Mouse (Mus musculus) spleen, adult 2 months (tissue): ENCODE data around the gene Rassf5. TPM values are rescaled to one million over a fixed set of nuclear protein-coding genes. Genes with fewer than 3 reads are reported as not detected.

ENCODE experiments used
- DNase-seq, 2 experiments: peaks; one replicate each; pipeline versions ENCODE4 v3.0.0 to v3.0.0-alpha.2; 2012 to 2021; ENCODE audit warnings: low spot score in 2 of 2, low read depth in 1 of 2
- H3K27ac ChIP-seq: fragments of 200-500 bp; 2 replicates; pipeline ENCODE4 v1.5.1; 2012; ENCODE audit warnings: low read length, inconsistent platforms; ENCODE audit not compliant: insufficient read depth
- H3K27me3 ChIP-seq: fragments of 200-500 bp; 2 replicates; pipeline ENCODE4 v1.6.1; 2012; ENCODE audit warnings: mild to moderate bottlenecking, moderate library complexity, low read length, inconsistent platforms; ENCODE audit not compliant: control insufficient read depth, insufficient read depth
- H3K36me3 ChIP-seq: fragments of 200-500 bp; 2 replicates; pipeline ENCODE4 v1.6.1; 2012; ENCODE audit warnings: mild to moderate bottlenecking, low read length, inconsistent platforms; ENCODE audit not compliant: control insufficient read depth, insufficient read depth
- H3K4me1 ChIP-seq: fragments of 200-500 bp; 2 replicates; pipeline ENCODE4 v1.6.1; 2011; ENCODE audit warnings: inconsistent platforms; ENCODE audit not compliant: control insufficient read depth, insufficient read depth, insufficient read length
- H3K4me3 ChIP-seq: fragments of 200-500 bp; 2 replicates; pipeline ENCODE4 v1.5.1; 2011; ENCODE audit warnings: mild to moderate bottlenecking, inconsistent platforms; ENCODE audit not compliant: insufficient read depth, insufficient read length; ENCODE audit errors: extremely low read depth
- CTCF ChIP-seq: fragments of 200-500 bp; IDR thresholded peaks from 2 replicates; pipeline ENCODE4 v1.5.1; 2011; ENCODE audit warnings: mild to moderate bottlenecking, inconsistent platforms; ENCODE audit not compliant: insufficient read depth, insufficient read length, insufficient replicate concordance; ENCODE audit errors: extremely low read depth
- POLR2A ChIP-seq: fragments of 200-500 bp; IDR thresholded peaks from 2 replicates; pipeline ENCODE4 v1.6.1; 2011; ENCODE audit warnings: low read depth, low read length, inconsistent platforms
- WGBS: fragments of 180-500 bp; shearing (Covaris S2); methylation state at CpG from one replicate; pipeline ENCODE4 v1.1.7; 2018; 5-methylcytosine and 5-hydroxymethylcytosine counted together
- polyA plus RNA-seq: library from polyadenylated mRNA; depleted of rRNA; stranded (reverse); fragments of >200 nt; gene quantifications from 2 replicates; pipeline ENCODE4 v1.2.3, GENCODE M21; 2012

Rassf5 gene
- polyA plus RNA-seq, 1 experiment = 40.4 TPM

GRCm38 (mm10) chr1:131276831-131277230 is 31.8 kb upstream of the Rassf5 start:
- H3K27me3 ChIP-seq = no peaks in the 10 kb centered on the region
- H3K27ac ChIP-seq = no peak overlapping the region
- TF ChIP-seq CTCF = no peak
- peaks cover 3% of the 10 kb centered on the region; the same call in 1 of the 2 replicates for H3K4me1 ChIP-seq
- DNase-seq = no peak
- H3K36me3 ChIP-seq = peaks cover 1% of the 10 kb centered on the region; the same call in 1 of the 2 replicates
- no peak overlapping the region for H3K4me3 ChIP-seq

GRCm38 (mm10) chr1:131275577-131275976 is 30.5 kb upstream of the Rassf5 start:
- Histone ChIP-seq H3K27me3 (no peaks in the 10 kb centered on the region), H3K4me1 (peaks cover under 1% of the 10 kb centered on the region; the same call in 1 of the 2 replicates), H3K4me3 (no peak overlapping the region), H3K27ac (no peak overlapping the region), H3K36me3 (peaks cover 1% of the 10 kb centered on the region; the same call in 1 of the 2 replicates)
- 87% methylated on average over 12 of the region's 14 CpGs for WGBS
- TF ChIP-seq CTCF = no peak
- no peak for TF ChIP-seq POLR2A
- no peak for DNase-seq

GRCm38 (mm10) chr1:131274725-131275539 is 29.9 kb upstream of the Rassf5 start:
- WGBS = 87% methylated on average over 22 of the region's 22 CpGs
- H3K4me1 ChIP-seq = no peaks in the 10 kb centered on the region; the same call in 1 of the 2 replicates
- no peaks in the 10 kb centered on the region for H3K27me3 ChIP-seq
- no peak for DNase-seq
- H3K36me3 ChIP-seq = peaks cover 1% of the 10 kb centered on the region; the same call in 1 of the 2 replicates
- H3K4me3 ChIP-seq = no peak overlapping the region
- H3K27ac ChIP-seq = no peak overlapping the region
- no peak for TF ChIP-seq CTCF
- TF ChIP-seq POLR2A = no peak

GRCm38 (mm10) chr1:131269797-131270578 is 24.9 kb upstream of the Rassf5 start:
- no peak overlapping the region for H3K4me3 ChIP-seq
- peak; percentile 41 to 62 for DNase-seq
- no peaks in the 10 kb centered on the region for H3K4me1 ChIP-seq
- no peaks in the 10 kb centered on the region for H3K27me3 ChIP-seq
- no peak for TF ChIP-seq POLR2A
- peak; percentile 68; the same call in 1 of the 2 replicates for TF ChIP-seq CTCF
- 66% methylated on average over 22 of the region's 22 CpGs for WGBS
- H3K36me3 ChIP-seq = peaks cover 1% of the 10 kb centered on the region
- no peak overlapping the region for H3K27ac ChIP-seq

- H3K4me1 ChIP-seq = no peaks in the 10 kb centered on the region
- no peak overlapping the region for H3K4me3 ChIP-seq
- peaks cover 1% of the 10 kb centered on the region for H3K36me3 ChIP-seq
- WGBS = 91% methylated on average over 10 of the region's 10 CpGs
- no peak for DNase-seq
- no peak overlapping the region for H3K27ac ChIP-seq
- TF ChIP-seq CTCF = no peak
- TF ChIP-seq POLR2A = no peak
- H3K27me3 ChIP-seq = no peaks in the 10 kb centered on the region
These were observed 23.7 kb upstream of the Rassf5 start for GRCm38 (mm10) chr1:131268776-131269175.

GRCm38 (mm10) chr1:131263905-131264304 is 18.8 kb upstream of the Rassf5 start:
- Histone ChIP-seq H3K4me1 (no peaks in the 10 kb centered on the region), H3K36me3 (peaks cover 1% of the 10 kb centered on the region; the same call in 1 of the 2 replicates), H3K27me3 (no peaks in the 10 kb centered on the region), H3K4me3 (no peak overlapping the region), H3K27ac (no peak overlapping the region)
- TF ChIP-seq CTCF = no peak
- TF ChIP-seq POLR2A = no peak
- DNase-seq = no peak
- WGBS = 89% methylated on average over 12 of the region's 12 CpGs
